Mouse (Mus musculus) liver, embryonic 14.5 days (tissue): ENCODE measurements around the gene Pik3r1. TPM values are rescaled to one million over a fixed set of nuclear protein-coding genes. Genes with fewer than 3 reads are reported as not detected.

Source experiments
- ATAC-seq: fragments of 200-750 bp; cut with Nextera tagmentation; 2 replicates; pipeline ENCODE4 v1.8.0; 2017; ENCODE audit warnings: moderate number of reproducible peaks, mild to moderate bottlenecking, moderate library complexity; ENCODE audit not compliant: insufficient read depth
- DNase-seq, 3 experiments: peaks; one replicate each; pipeline ENCODE4 v3.0.0-alpha.2; 2012 to 2013; ENCODE audit warnings: low read depth in 3 of 3, low spot score in 3 of 3
- H3K27ac ChIP-seq: fragments of 300-500 bp; sonication (generic); 2 replicates; pipeline ENCODE4 v1.5.1; 2014; ENCODE audit warnings: moderate library complexity, mild to moderate bottlenecking, control low read depth, inconsistent platforms
- H3K27me3 ChIP-seq: fragments of 300-500 bp; sonication (generic); 2 replicates; pipeline ENCODE4 v1.6.1; 2014; ENCODE audit warnings: mild to moderate bottlenecking, low read length, moderate library complexity; ENCODE audit not compliant: control insufficient read depth, insufficient read depth
- H3K36me3 ChIP-seq: fragments of 300-500 bp; sonication (generic); replicated peaks from 2 replicates; pipeline ENCODE4 v1.6.1; 2014; ENCODE audit warnings: low read depth; ENCODE audit not compliant: control insufficient read depth, insufficient read depth
- H3K4me1 ChIP-seq, 2 experiments: fragments of 200-500 bp in 1 of 2; fragments of 300-500 bp in 1 of 2; sonication (generic) in 1 of 2; replicated peaks; 2 replicates each; pipeline ENCODE4 v1.6.1; 2012 to 2014; ENCODE audit warnings: antibody characterized with exemption in 1 of 2, inconsistent platforms in 1 of 2, low read length in 1 of 2; ENCODE audit not compliant: control insufficient read depth in 2 of 2, insufficient read depth in 2 of 2
- H3K4me2 ChIP-seq: fragments of 300-500 bp; sonication (generic); 2 replicates; pipeline ENCODE4 v1.6.1; 2014; ENCODE audit warnings: low read depth, mild to moderate bottlenecking, control low read depth, moderate library complexity
- H3K4me3 ChIP-seq, 2 experiments: fragments of 200-500 bp in 1 of 2; fragments of 300-500 bp in 1 of 2; sonication (generic) in 1 of 2; 2 replicates each; pipeline ENCODE4 v1.5.1; 2012 to 2014; ENCODE audit warnings: low read depth in 2 of 2, low read length in 2 of 2, mild to moderate bottlenecking in 2 of 2, control low read depth in 1 of 2, inconsistent platforms in 1 of 2, moderate library complexity in 1 of 2; ENCODE audit not compliant: insufficient read depth in 1 of 2
- H3K9ac ChIP-seq: fragments of 300-500 bp; sonication (generic); replicated peaks from 2 replicates; pipeline ENCODE4 v1.6.1; 2014; ENCODE audit warnings: mild to moderate bottlenecking, control low read depth, moderate library complexity
- H3K9me3 ChIP-seq: fragments of 300-500 bp; sonication (generic); 2 replicates; pipeline ENCODE4 v1.6.1; 2016; ENCODE audit warnings: low read length, mixed read lengths; ENCODE audit not compliant: control insufficient read depth
- CTCF ChIP-seq: IDR thresholded peaks from 2 replicates; pipeline ENCODE4 v1.5.1; 2016; ENCODE audit warnings: antibody characterized with exemption, low read depth, control low read depth
- EP300 ChIP-seq: IDR thresholded peaks from 2 replicates; pipeline ENCODE4 v1.6.1; 2016; ENCODE audit warnings: antibody characterized with exemption, low read depth
- WGBS: fragments of 180-500 bp; shearing (Covaris S2); extraction: QIAGEN DNeasy Blood & Tissue Kit; methylation state at CpG from one replicate; pipeline ENCODE4 v1.1.7; 2014; ENCODE audit not compliant: insufficient replicate concordance; 5-methylcytosine and 5-hydroxymethylcytosine counted together
- polyA plus RNA-seq, 2 experiments: library from polyadenylated mRNA; depleted of rRNA in 1 of 2; stranded (reverse) in 1 of 2; unstranded in 1 of 2; fragments of >200 nt; fragmentation: Nextera tagmentation in 1 of 2; extraction: Ambion mirVana in 1 of 2; gene quantifications; 2 replicates each; pipeline versions ENCODE4 v1.2.1 to v1.2.3; 2012 to 2014

The Pik3r1 gene
- polyA plus RNA-seq (2012; rRNA removed) (6.6 and 10.3 TPM in 2 replicates), polyA plus RNA-seq (2014; fragmentation: Nextera tagmentation; extraction: Ambion mirVana) (23.7 and 25.5 TPM in 2 replicates)

DNA sequence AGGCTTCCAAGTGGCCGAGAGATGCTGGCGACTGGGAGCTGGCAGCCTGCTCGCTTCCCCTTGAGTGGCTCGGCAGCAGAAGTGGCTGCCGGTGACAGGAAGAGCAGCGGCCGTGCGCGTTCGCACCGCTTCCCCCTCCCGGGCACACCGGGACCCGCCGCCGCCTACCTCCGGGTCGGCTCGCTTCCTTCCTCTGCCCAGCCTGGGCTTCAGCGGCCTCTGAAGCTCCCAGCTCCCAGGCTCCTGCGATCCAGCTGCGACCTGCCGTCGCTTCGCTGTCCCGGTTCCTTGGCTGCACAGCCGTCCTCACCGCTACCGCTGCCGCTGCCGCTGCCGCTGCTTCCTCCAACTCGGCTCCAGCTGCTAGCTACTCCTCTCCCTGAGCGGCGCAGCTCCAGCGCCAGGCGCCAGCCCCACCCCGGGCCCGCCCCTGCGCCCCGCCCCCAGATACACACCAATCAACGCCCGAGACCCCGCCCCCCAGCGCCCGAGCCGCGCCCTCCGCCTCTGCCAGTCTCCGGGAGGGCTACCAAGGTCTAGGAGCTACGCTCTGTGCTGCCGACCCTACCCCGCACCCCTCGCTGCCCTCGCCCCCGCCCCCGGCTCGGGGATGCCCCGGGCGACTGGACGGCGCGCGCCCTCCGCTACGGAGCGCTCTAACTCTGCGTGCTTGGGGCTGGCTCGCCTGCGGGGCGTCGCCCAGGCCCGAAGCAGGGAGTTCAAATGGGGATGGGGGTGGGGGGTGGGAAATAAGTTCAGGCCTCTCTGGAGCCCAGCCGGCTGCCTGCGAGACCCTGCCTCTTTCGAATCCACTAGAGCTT is at the start of gene Pik3r1:
TSS of gene Pik3r1 (minus strand) at position 409 of the 821 bp plus-strand sequence.
- Histone ChIP-seq H3K9me3 (no peaks in the 10 kb centered on the region), H3K4me2 (peak within 1 kb of the TSS; percentile 75), H3K4me3 (peak within 1 kb of the TSS; percentile 66 to 86), H3K36me3 (no peaks in the 10 kb centered on the region), H3K27me3 (no peaks in the 10 kb centered on the region), H3K27ac (peak within 1 kb of the TSS; percentile 45), H3K4me1 (peaks cover 36 to 47% of the 10 kb centered on the region in 2 experiments), H3K9ac (peak within 1 kb of the TSS; percentile 88)
- TF ChIP-seq CTCF = no peak
- TF ChIP-seq EP300 = no peak
- peak; percentile 94 for ATAC-seq
- WGBS = 1% methylated on average over 74 of the region's 76 CpGs
- DNase-seq = peak; percentile 83 to 87 (median 84)

DNA sequence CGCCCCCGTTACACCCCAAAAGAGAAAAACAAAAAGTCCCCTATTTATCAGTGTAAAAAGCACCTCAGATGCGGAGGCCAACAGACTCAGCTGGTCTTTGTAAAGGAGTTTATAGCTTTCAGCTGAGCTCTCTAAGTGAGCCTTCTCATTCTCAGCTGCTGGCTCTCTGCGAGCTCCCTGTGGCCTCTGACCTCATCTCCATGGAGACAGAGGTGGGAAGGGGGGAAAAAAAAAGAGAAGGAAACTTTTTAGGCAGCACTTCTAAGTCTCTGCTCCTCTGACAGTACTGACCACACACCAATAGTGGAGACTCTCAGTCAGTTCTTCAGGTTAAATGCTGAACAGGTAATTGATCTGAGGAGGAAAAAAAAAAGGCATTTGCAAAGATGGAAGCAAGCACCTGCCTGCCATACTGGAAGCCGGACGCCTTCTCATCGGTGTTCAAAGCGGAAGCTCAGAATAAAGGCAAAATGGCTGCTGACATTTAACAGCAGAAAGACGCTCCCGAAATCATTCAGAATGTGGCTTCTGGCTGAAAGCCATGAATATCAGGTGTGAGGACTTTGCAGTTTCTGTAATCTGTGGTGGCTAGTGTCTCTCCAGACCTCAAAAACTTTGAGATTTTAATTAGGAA is 45.4 kb upstream of the Pik3r1 start:
- H3K36me3 ChIP-seq = no peaks in the 10 kb centered on the region
- no peak overlapping the region for H3K4me3 ChIP-seq
- no peaks in the 10 kb centered on the region for H3K4me1 ChIP-seq
- H3K9me3 ChIP-seq = no peaks in the 10 kb centered on the region
- WGBS = 69% methylated on average over 10 of the region's 10 CpGs
- H3K9ac ChIP-seq = no peak overlapping the region
- no peak overlapping the region for H3K27ac ChIP-seq
- no peak for TF ChIP-seq CTCF
- TF ChIP-seq EP300 = no peak
- no peak for ATAC-seq
- H3K27me3 ChIP-seq = no peaks in the 10 kb centered on the region
- H3K4me2 ChIP-seq = no peak overlapping the region
- DNase-seq = no peak

- no peak overlapping the region for H3K4me3 ChIP-seq
- WGBS = 61% methylated on average over 5 of the region's 5 CpGs
- no peak overlapping the region for H3K9ac ChIP-seq
- no peak for DNase-seq
- no peaks in the 10 kb centered on the region for H3K9me3 ChIP-seq
- no peak overlapping the region for H3K27ac ChIP-seq
- TF ChIP-seq CTCF (no peak), EP300 (no peak)
- no peaks in the 10 kb centered on the region for H3K4me1 ChIP-seq
- no peaks in the 10 kb centered on the region for H3K27me3 ChIP-seq
- ATAC-seq = no peak
- H3K36me3 ChIP-seq = no peaks in the 10 kb centered on the region
- H3K4me2 ChIP-seq = no peak overlapping the region
Measured at GRCm38 (mm10) chr13:101812341-101812740, 44.3 kb upstream of the Pik3r1 start.

DNA sequence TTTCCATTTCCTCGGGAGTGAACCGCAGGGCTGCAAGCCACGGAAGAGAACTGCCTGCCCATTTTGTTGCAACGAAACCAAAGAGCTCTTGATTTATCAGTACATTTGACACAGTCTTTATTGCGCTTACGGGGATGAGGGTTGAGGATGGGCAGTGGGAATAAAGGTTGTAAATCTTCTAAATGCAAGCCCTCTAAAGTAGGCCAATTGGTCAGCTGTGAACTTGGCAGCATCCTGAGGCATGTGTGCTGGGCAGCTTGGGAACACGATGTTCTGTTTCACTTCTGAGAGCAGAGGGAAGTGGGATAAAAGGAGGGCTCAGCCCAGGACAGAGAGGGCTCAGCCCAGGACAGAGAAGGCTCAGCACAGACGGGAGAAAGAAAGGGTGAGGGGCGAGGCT is 43.9 kb upstream of the Pik3r1 start:
- H3K27ac ChIP-seq = no peak overlapping the region
- DNase-seq (no peak), ATAC-seq (no peak)
- H3K9ac ChIP-seq = no peak overlapping the region
- 47% methylated on average over 9 of the region's 9 CpGs for WGBS
- H3K4me1 ChIP-seq = no peaks in the 10 kb centered on the region
- H3K4me3 ChIP-seq = no peak overlapping the region
- no peak for TF ChIP-seq EP300
- TF ChIP-seq CTCF = no peak
- H3K36me3 ChIP-seq = no peaks in the 10 kb centered on the region
- H3K4me2 ChIP-seq = no peak overlapping the region
- no peaks in the 10 kb centered on the region for H3K9me3 ChIP-seq
- no peaks in the 10 kb centered on the region for H3K27me3 ChIP-seq

DNA sequence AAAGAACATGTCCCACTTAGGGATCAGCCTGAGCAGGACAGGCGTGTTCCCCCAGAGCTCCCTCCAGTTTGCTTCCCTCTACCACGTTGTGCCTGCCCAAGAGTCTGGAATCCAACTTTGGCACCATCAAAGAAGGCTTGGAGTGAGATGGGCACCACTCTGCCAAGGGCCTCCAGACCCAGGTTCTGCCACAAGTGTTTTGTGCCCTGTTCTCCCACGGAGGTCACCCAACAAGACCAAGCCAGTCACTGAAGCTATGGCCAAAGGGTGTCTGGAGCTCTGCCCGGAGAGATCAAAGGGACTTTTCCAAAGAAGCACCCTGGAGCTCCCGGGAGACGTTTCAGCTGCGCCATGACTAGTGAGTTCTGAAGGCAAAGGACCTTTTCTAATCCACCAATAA is 42.6 kb upstream of the Pik3r1 start:
- no peak overlapping the region for H3K4me3 ChIP-seq
- no peak overlapping the region for H3K4me2 ChIP-seq
- TF ChIP-seq EP300 (no peak), CTCF (no peak)
- ATAC-seq = no peak
- H3K27ac ChIP-seq = no peak overlapping the region
- no peaks in the 10 kb centered on the region for H3K27me3 ChIP-seq
- H3K9ac ChIP-seq = no peak overlapping the region
- H3K4me1 ChIP-seq = no peaks in the 10 kb centered on the region
- DNase-seq = no peak
- WGBS = 72% methylated on average over 7 of the region's 7 CpGs
- H3K36me3 ChIP-seq = no peaks in the 10 kb centered on the region
- H3K9me3 ChIP-seq = no peaks in the 10 kb centered on the region
